Mouse (Mus musculus): ENCODE measurements around the gene Pfn3.

DNA sequence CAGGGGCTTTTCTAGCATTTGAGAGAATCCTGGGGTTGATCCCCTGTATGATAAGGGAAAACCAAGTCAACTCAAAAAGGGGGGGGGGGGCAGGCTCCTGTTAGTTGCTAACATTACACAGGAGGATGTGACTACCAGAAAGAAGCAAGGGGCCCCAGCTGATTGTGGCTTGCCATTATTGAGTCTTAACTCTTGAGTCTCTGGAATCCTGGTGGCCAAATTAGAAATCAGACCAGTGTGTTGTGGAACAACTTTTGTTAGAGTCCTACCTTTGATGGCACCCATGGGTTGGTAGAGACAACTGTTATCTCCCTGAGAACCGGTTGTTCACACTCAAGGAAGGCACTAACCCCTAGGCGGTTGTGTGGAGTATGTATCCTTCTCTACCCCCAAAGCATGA, 47.9 kb upstream of the Pfn3 start:
- TF ChIP-seq POLR2A (IDR thresholded peaks at IDR 0.05; ENCODE audit: borderline replicate concordance, low read depth, low read length): no peak
- TF ChIP-seq CTCF (IDR thresholded peaks at IDR 0.05; ENCODE audit: low read depth, low read length): no peak

Measured in bone marrow macrophage, adult 2 months (primary cell).